Mouse (Mus musculus): ENCODE measurements at regions not wholly inside any gene's neighbourhood (a gene's known extent, or its start where the extent isn't known, plus 50 kb on each side); places are given as distances from the start of the nearest gene placed in this dataset.

DNA sequence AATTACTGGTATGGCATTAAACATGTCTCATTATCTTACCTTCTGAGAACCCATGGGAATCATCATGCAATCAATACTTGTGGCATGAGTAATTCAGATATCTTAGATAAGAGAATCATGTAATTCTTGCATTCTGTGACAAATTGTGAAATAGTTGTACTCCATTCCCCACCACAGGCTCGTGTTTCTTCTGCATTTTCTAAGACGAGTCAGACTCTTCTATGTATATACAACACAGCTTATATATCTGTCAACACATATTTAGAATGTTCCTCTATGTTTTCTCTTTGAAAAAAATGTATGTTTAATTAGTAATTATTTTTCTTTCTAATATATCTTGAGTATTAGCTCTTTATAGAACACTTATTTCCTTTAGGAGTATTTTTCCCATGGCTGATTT, 527.7 kb downstream of the Otol1 start:
- Histone ChIP-seq H3K27ac (ENCODE audit: low read depth, low read length) (no peak overlapping the region), H3K36me3 (ENCODE audit: control insufficient read depth, insufficient read depth, low read length) (no peaks in the 10 kb centered on the region), H3K9ac (ENCODE audit: low read depth, low read length) (no peak overlapping the region), H3K4me3 (ENCODE audit: low read depth, low read length) (no peak overlapping the region), H3K4me2 (no peak overlapping the region), H3K4me1 (ENCODE audit: control insufficient read depth, insufficient read depth, low read length) (no peaks in the 10 kb centered on the region), H3K9me3 (replicated peaks; ENCODE audit: control insufficient read depth, low read length) (no peaks in the 10 kb centered on the region), H3K27me3 (ENCODE audit: control insufficient read depth, insufficient read depth, low read length) (no peaks in the 10 kb centered on the region)
- WGBS (ENCODE audit: insufficient replicate concordance), result 74% methylated on average over 2 of the region's 2 CpGs
- no peak for ATAC-seq (replicated peaks; ENCODE audit: insufficient number of reproducible peaks, low FRiP score, low TSS enrichment)

DNA sequence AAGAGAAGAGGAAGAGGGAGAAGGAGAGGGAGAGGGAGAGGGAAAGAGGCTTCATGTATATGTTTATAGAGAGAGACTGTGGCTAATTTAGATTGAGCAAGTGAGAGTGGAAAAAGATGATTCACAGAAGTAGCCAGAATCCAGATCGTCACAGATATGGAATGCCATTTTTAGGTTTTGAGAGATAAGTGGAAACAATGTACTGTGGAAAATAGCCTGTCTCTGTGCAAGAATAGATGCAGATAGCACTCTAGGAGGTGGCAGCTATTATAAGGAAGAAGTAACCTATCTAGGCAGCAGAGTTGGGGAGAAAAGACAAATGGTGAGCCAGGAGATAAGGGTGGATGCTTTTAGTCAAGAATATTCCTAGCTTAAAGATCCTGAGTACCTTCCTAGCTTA, 536.5 kb downstream of the Otol1 start:
- ATAC-seq (replicated peaks; ENCODE audit: insufficient number of reproducible peaks, low FRiP score, low TSS enrichment), result no peak
- no peaks in the 10 kb centered on the region for H3K4me1 ChIP-seq (ENCODE audit: control insufficient read depth, insufficient read depth, low read length)
- no peak overlapping the region for H3K9ac ChIP-seq (ENCODE audit: low read depth, low read length)
- 27% methylated on average over 1 of the region's 1 CpGs for WGBS (ENCODE audit: insufficient replicate concordance)
- no peaks in the 10 kb centered on the region for H3K9me3 ChIP-seq (replicated peaks; ENCODE audit: control insufficient read depth, low read length)
- H3K4me3 ChIP-seq (ENCODE audit: low read depth, low read length), result no peak overlapping the region
- no peaks in the 10 kb centered on the region for H3K36me3 ChIP-seq (ENCODE audit: control insufficient read depth, insufficient read depth, low read length)
- H3K27ac ChIP-seq (ENCODE audit: low read depth, low read length), result no peak overlapping the region
- H3K4me2 ChIP-seq, result no peak overlapping the region
- H3K27me3 ChIP-seq (ENCODE audit: control insufficient read depth, insufficient read depth, low read length), result no peaks in the 10 kb centered on the region

DNA sequence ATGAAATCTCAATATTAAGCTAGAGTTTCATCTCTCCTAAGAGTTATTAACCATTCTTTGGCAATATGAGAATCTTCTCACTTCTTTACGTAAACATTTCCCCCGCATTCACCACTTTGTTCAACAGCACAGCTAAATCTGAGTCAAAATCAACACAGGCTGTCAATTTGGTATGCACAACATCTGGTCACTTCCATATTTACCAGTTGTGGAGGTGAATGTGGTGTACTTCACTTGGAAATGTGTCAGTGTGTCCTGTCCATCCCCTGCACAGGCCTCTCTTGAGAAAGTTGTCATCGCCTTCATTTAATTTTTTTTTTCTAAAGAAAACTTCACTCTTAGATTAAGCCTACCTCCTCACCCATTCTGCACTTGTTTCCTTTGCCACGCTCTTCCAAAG, 550.4 kb downstream of the Otol1 start:
- 72% methylated on average over 4 of the region's 4 CpGs for WGBS (ENCODE audit: insufficient replicate concordance)
- Histone ChIP-seq H3K4me1 (ENCODE audit: control insufficient read depth, insufficient read depth, low read length) (no peaks in the 10 kb centered on the region), H3K27ac (ENCODE audit: low read depth, low read length) (no peak overlapping the region), H3K36me3 (ENCODE audit: control insufficient read depth, insufficient read depth, low read length) (no peaks in the 10 kb centered on the region), H3K9ac (ENCODE audit: low read depth, low read length) (no peak overlapping the region), H3K9me3 (replicated peaks; ENCODE audit: control insufficient read depth, low read length) (no peaks in the 10 kb centered on the region), H3K4me3 (ENCODE audit: low read depth, low read length) (no peak overlapping the region), H3K4me2 (no peak overlapping the region), H3K27me3 (ENCODE audit: control insufficient read depth, insufficient read depth, low read length) (no peaks in the 10 kb centered on the region)
- no peak for ATAC-seq (replicated peaks; ENCODE audit: insufficient number of reproducible peaks, low FRiP score, low TSS enrichment)

DNA sequence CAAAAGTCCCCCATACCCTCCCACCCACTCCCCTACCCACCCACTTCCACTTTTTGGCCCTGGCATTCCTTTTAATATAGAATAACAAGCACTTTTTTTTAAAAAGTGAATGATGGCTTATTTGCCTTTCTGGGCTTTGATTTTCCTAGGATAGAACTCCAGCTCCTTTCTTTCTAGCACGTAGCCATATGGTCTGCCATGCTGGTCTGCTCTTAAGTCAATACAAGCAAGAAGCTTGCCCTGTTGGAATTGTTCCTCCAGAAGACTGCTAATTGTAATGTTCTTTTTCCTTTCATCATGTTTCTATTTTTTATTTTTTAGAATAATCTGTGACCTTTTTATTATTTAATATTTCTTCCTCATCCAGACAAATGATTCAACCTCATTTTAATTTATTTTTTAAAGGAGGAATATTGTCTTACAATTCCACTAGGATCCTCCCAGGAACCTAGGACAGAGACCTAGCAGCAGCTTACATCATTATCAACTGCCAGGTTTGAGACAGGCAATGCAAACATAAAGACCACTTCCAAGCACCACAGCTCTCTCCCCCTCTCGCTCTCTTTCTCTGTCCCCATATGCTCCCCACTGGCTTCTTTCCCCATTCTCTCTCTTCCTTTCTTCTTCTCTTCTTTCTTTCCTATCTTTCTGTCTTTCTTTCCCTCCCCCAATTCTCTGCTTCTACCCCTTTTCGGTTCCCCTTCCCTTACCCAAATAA, 558.9 kb downstream of the Otol1 start:
- Histone ChIP-seq H3K4me1 (ENCODE audit: control insufficient read depth, insufficient read depth, low read length) (no peaks in the 10 kb centered on the region), H3K27me3 (ENCODE audit: control insufficient read depth, insufficient read depth, low read length) (no peaks in the 10 kb centered on the region), H3K4me3 (ENCODE audit: low read depth, low read length) (no peak overlapping the region), H3K4me2 (no peak overlapping the region), H3K27ac (ENCODE audit: low read depth, low read length) (no peak overlapping the region), H3K36me3 (ENCODE audit: control insufficient read depth, insufficient read depth, low read length) (no peaks in the 10 kb centered on the region), H3K9ac (ENCODE audit: low read depth, low read length) (no peak overlapping the region), H3K9me3 (replicated peaks; ENCODE audit: control insufficient read depth, low read length) (no peaks in the 10 kb centered on the region)
- 81% methylated on average over 3 of the region's 3 CpGs for WGBS (ENCODE audit: insufficient replicate concordance)
- no peak for ATAC-seq (replicated peaks; ENCODE audit: insufficient number of reproducible peaks, low FRiP score, low TSS enrichment)

DNA sequence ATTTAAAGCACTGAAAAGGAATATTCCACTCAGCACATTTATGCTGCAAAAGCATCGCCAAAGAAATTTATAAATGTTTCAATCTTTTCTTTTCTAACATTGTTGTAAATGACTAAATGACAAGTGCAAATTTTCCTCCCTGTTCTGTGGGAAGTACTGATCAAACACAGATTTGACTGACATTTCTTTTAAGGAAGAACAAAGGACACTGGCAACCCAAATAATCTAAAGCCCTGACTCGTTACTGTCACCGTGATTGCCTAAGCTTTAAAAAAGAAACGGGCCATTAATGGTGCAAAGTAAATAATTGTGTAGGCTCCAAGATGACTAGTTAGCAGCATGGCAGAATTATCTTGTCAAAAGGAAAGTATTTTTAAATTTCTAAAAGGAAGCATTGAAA, 587.4 kb downstream of the Otol1 start:
- H3K9ac ChIP-seq (ENCODE audit: low read depth, low read length), result no peak overlapping the region
- H3K27ac ChIP-seq (ENCODE audit: low read depth, low read length), result no peak overlapping the region
- H3K27me3 ChIP-seq (ENCODE audit: control insufficient read depth, insufficient read depth, low read length), result no peaks in the 10 kb centered on the region
- WGBS (ENCODE audit: insufficient replicate concordance), result 51% methylated on average over 4 of the region's 4 CpGs
- ATAC-seq (replicated peaks; ENCODE audit: insufficient number of reproducible peaks, low FRiP score, low TSS enrichment), result no peak
- no peak overlapping the region for H3K4me3 ChIP-seq (ENCODE audit: low read depth, low read length)
- H3K36me3 ChIP-seq (ENCODE audit: control insufficient read depth, insufficient read depth, low read length), result no peaks in the 10 kb centered on the region
- H3K4me1 ChIP-seq (ENCODE audit: control insufficient read depth, insufficient read depth, low read length), result no peaks in the 10 kb centered on the region
- H3K4me2 ChIP-seq, result no peak overlapping the region
- no peaks in the 10 kb centered on the region for H3K9me3 ChIP-seq (replicated peaks; ENCODE audit: control insufficient read depth, low read length)

Measured in heart, embryonic 11.5 days (tissue).